Mouse (Mus musculus): ENCODE data around the gene Rag2. TPM values are rescaled to one million over a fixed set of nuclear protein-coding genes. Genes with fewer than 3 reads are reported as not detected.

Rag2 gene
- not detected for total RNA-seq (2021)
- long read RNA-seq, experiment 1 = 0 reads
- long read RNA-seq, experiment 2 = 0 reads

- DNase-seq (ENCODE audit: low spot score in 2 of 2) = no peak
Observed at GRCm38 (mm10) chr2:101624526-101624925, at the start of gene Rag2. Rag2 (plus strand) TSS chr2:101624718.

- DNase-seq (ENCODE audit: low spot score in 2 of 2) = no peak
Observed at GRCm38 (mm10) chr2:101577243-101577642, 47.3 kb upstream of the Rag2 start.

- DNase-seq (ENCODE audit: low spot score in 2 of 2) = no peak
Observed at GRCm38 (mm10) chr2:101580027-101580426, 44.5 kb upstream of the Rag2 start.

GRCm38 (mm10) chr2:101580428-101580827, 44.1 kb upstream of the Rag2 start:
- no peak for DNase-seq (ENCODE audit: low spot score in 2 of 2)

- no peak for DNase-seq (ENCODE audit: low spot score in 2 of 2)
Observed at GRCm38 (mm10) chr2:101580977-101581376, 43.5 kb upstream of the Rag2 start.

GRCm38 (mm10) chr2:101581418-101581817, 43.1 kb upstream of the Rag2 start:
- no peak for DNase-seq (ENCODE audit: low spot score in 2 of 2)

- no peak for DNase-seq (ENCODE audit: low spot score in 2 of 2)
Observed at GRCm38 (mm10) chr2:101591356-101591755, 33.2 kb upstream of the Rag2 start.

- DNase-seq (ENCODE audit: low spot score in 2 of 2) = no peak
Observed at GRCm38 (mm10) chr2:101592023-101592841, 32.3 kb upstream of the Rag2 start.

- DNase-seq (ENCODE audit: low spot score in 2 of 2) = no peak
Observed at GRCm38 (mm10) chr2:101592886-101593285, 31.6 kb upstream of the Rag2 start.

GRCm38 (mm10) chr2:101594681-101595080, 29.8 kb upstream of the Rag2 start:
- no peak for DNase-seq (ENCODE audit: low spot score in 2 of 2)

- no peak for DNase-seq (ENCODE audit: low spot score in 2 of 2)
Observed at GRCm38 (mm10) chr2:101597186-101597585, 27.3 kb upstream of the Rag2 start.

- DNase-seq (ENCODE audit: low spot score in 2 of 2) = no peak
Observed at GRCm38 (mm10) chr2:101598190-101599181, 26.0 kb upstream of the Rag2 start.

- DNase-seq (ENCODE audit: low spot score in 2 of 2) = no peak
Observed at GRCm38 (mm10) chr2:101600703-101601102, 23.8 kb upstream of the Rag2 start.

GRCm38 (mm10) chr2:101603099-101603498, 21.4 kb upstream of the Rag2 start:
- no peak for DNase-seq (ENCODE audit: low spot score in 2 of 2)

- no peak for DNase-seq (ENCODE audit: low spot score in 2 of 2)
Observed at GRCm38 (mm10) chr2:101608232-101608894, 16.2 kb upstream of the Rag2 start.

GRCm38 (mm10) chr2:101610861-101611260, 13.7 kb upstream of the Rag2 start:
- no peak for DNase-seq (ENCODE audit: low spot score in 2 of 2)

- DNase-seq (ENCODE audit: low spot score in 2 of 2) = no peak
Observed at GRCm38 (mm10) chr2:101615464-101616305, 8.8 kb upstream of the Rag2 start.

GRCm38 (mm10) chr2:101618373-101618772, 6.1 kb upstream of the Rag2 start:
- DNase-seq (ENCODE audit: low spot score in 2 of 2) = no peak

GRCm38 (mm10) chr2:101620899-101621298, 3.6 kb upstream of the Rag2 start:
- no peak for DNase-seq (ENCODE audit: low spot score in 2 of 2)

GRCm38 (mm10) chr2:101621611-101622010, 2.9 kb upstream of the Rag2 start:
- no peak for DNase-seq (ENCODE audit: low spot score in 2 of 2)
